Mouse (Mus musculus) heart, adult 2 months (tissue): ENCODE data around the gene Armc8. TPM values are rescaled to one million over a fixed set of nuclear protein-coding genes. Genes with fewer than 3 reads are reported as not detected.
A peak's percentile ranks its signal among the peaks of the same experiment; 100 is the strongest.

ENCODE experiments used
- DNase-seq, 2 experiments: peaks; one replicate each; pipeline ENCODE4 v3.0.0; 2021
- H3K27ac ChIP-seq: fragments of 200-600 bp; 2 replicates; pipeline ENCODE4 v1.8.1; 2022
- H3K27me3 ChIP-seq: fragments of 200-500 bp; 2 replicates; pipeline ENCODE4 v1.6.1; 2012; ENCODE audit warnings: mild to moderate bottlenecking, low read length, inconsistent platforms, mixed read lengths; ENCODE audit not compliant: control insufficient read depth, insufficient read depth
- H3K36me3 ChIP-seq: fragments of 200-500 bp; 2 replicates; pipeline ENCODE4 v1.6.1; 2012; ENCODE audit warnings: low read length, inconsistent platforms; ENCODE audit not compliant: control insufficient read depth, insufficient read depth
- H3K4me1 ChIP-seq: fragments of 200-500 bp; 2 replicates; pipeline ENCODE4 v1.6.1; 2011; ENCODE audit warnings: low read length; ENCODE audit not compliant: control insufficient read depth, insufficient read depth
- H3K4me3 ChIP-seq: fragments of 200-600 bp; 2 replicates; pipeline ENCODE4 v1.8.1; 2022
- H3K79me2 ChIP-seq: fragments of 200-500 bp; replicated peaks from 2 replicates; pipeline ENCODE4 v1.6.1; 2012; ENCODE audit warnings: mild to moderate bottlenecking, inconsistent platforms, low read length, moderate library complexity, mixed read lengths; ENCODE audit not compliant: control insufficient read depth, insufficient read depth
- H3K9ac ChIP-seq: fragments of 200-500 bp; 2 replicates; pipeline ENCODE4 v1.6.1; 2012; ENCODE audit warnings: low read depth, mild to moderate bottlenecking, control low read depth, inconsistent platforms, low read length, mixed read lengths
- CTCF ChIP-seq: fragments of 200-600 bp; IDR thresholded peaks from 2 replicates; pipeline ENCODE4 v1.8.1; 2022; ENCODE audit warnings: antibody characterized with exemption, mild to moderate bottlenecking, moderate library complexity
- EP300 ChIP-seq: fragments of 200-500 bp; IDR thresholded peaks from 2 replicates; pipeline ENCODE4 v1.6.1; 2011; ENCODE audit warnings: low read depth, low read length, control low read depth; ENCODE audit not compliant: insufficient read depth
- POLR2A ChIP-seq: fragments of 200-500 bp; IDR thresholded peaks from 2 replicates; pipeline ENCODE4 v1.6.1; 2011; ENCODE audit warnings: mild to moderate bottlenecking, low read depth, low read length, control low read depth; ENCODE audit not compliant: insufficient read depth
- WGBS: fragments of 180-500 bp; shearing (Covaris S2); methylation state at CpG from one replicate; pipeline ENCODE4 v1.1.7; 2018; 5-methylcytosine and 5-hydroxymethylcytosine counted together
- intact Hi-C: fragments of 180-260 bp; cut with DNase I; formaldehyde crosslinking; loops from one replicate; pipeline ENCODE4 v1.15.1; 2025
- polyA plus RNA-seq: library from polyadenylated mRNA; depleted of rRNA; stranded (reverse); fragments of >200 nt; gene quantifications from 2 replicates; pipeline ENCODE4 v1.2.3, GENCODE M21; 2012
- total RNA-seq, 2 experiments: library from RNA; stranded (reverse); gene quantifications; 2 replicates each; pipeline ENCODE4 v1.2.3; 2021

Armc8 gene
- total and polyA plus RNA-seq, 3 experiments = 9.8 to 18.3 (median 17.7) TPM

DNA sequence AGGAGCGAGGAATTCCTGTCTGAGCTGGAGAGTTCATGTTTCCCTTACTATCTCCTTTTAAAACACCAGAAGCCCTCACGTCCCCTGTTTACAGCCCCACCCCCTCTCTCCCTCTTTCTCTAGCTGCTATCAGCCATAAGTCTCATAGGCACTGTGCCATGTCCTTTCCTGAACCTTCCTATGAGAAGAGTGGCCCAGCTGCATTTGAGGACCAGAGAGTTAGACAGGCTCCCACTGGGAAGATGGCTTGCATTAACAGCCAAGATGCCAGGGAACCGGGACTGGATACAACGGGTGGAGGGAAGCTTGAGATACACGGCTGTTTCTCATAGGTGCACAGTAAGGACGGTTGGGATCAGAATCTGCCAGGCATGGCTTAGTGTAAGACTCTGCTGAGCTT, 103.8 kb downstream of the Armc8 start:
- Histone ChIP-seq H3K27ac (no peak overlapping the region), H3K9ac (no peak overlapping the region), H3K36me3 (no peaks in the 10 kb centered on the region), H3K4me1 (no peaks in the 10 kb centered on the region), H3K79me2 (no peaks in the 10 kb centered on the region), H3K27me3 (no peaks in the 10 kb centered on the region), H3K4me3 (no peak overlapping the region)
- intact Hi-C loops = no loop called here
- 61% methylated on average over 6 of the region's 6 CpGs for WGBS
- DNase-seq = no peak
- TF ChIP-seq POLR2A (no peak), EP300 (no peak), CTCF (no peak)

- H3K9ac ChIP-seq = no peak overlapping the region
- H3K4me1 ChIP-seq = no peaks in the 10 kb centered on the region
- H3K36me3 ChIP-seq = no peaks in the 10 kb centered on the region
- DNase-seq = no peak
- no peak overlapping the region for H3K27ac ChIP-seq
- H3K4me3 ChIP-seq = no peak overlapping the region
- no peak for TF ChIP-seq POLR2A
- TF ChIP-seq CTCF = no peak
- no peak for TF ChIP-seq EP300
- intact Hi-C loops = loop anchor here (10.0 kb wide), 1 partner anchor 205 kb away; no protein-coding TSS in a partner anchor
- H3K27me3 ChIP-seq = no peaks in the 10 kb centered on the region; the same call in 1 of the 2 replicates
- 90% methylated on average over 4 of the region's 4 CpGs for WGBS
- H3K79me2 ChIP-seq = no peaks in the 10 kb centered on the region
These were observed 109.0 kb downstream of the Armc8 start for GRCm38 (mm10) chr9:99459730-99460129.

DNA sequence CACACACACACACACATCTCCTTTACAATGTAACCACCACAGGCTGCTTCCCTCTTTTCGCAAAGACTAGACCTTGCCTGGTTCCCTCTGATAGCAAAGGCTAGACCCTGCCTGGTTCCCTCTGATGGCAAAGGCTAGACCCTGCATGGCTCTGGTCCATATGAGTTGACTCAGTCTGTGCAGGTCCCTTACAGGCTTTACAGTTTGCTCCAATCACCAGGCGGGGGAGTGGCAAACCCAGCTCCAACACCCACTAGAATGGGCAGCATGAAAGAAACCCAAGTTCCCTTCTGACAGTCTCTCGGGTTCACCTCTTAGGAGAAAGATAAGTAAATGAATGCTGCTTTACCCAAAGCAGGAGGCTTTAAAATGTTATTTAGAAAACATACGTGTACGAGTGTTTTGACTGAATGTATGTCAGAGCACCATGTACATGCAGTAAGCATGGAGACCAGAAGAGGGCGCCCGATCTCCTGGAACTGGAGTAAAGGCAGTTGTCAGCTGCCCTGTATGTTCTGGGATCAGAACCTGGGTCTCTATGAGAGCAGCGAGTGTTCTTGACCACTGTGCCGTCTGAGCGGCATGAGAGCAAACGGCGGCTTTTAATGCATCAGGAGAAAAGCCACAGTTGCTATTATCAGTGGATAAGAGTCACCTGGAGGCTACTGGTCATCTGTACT, 110.0 kb downstream of the Armc8 start:
- Histone ChIP-seq H3K27me3 (no peaks in the 10 kb centered on the region; the same call in 1 of the 2 replicates), H3K36me3 (no peaks in the 10 kb centered on the region), H3K4me1 (no peaks in the 10 kb centered on the region), H3K79me2 (no peaks in the 10 kb centered on the region), H3K9ac (no peak overlapping the region), H3K4me3 (no peak overlapping the region), H3K27ac (no peak overlapping the region)
- TF ChIP-seq EP300 (no peak), CTCF (peak; percentile 77), POLR2A (no peak)
- 38% methylated on average over 12 of the region's 12 CpGs for WGBS
- intact Hi-C loops = loop anchor here (10.0 kb wide), 1 partner anchor 206 kb away; no protein-coding TSS in a partner anchor
- DNase-seq = peak; percentile 23 to 43

GRCm38 (mm10) chr9:99454211-99454610, 114.5 kb downstream of the Armc8 start:
- no peak for TF ChIP-seq EP300
- TF ChIP-seq CTCF = no peak
- no peak for TF ChIP-seq POLR2A
- no peaks in the 10 kb centered on the region for H3K36me3 ChIP-seq
- H3K4me1 ChIP-seq = no peaks in the 10 kb centered on the region
- no peak overlapping the region for H3K27ac ChIP-seq
- H3K4me3 ChIP-seq = no peak overlapping the region
- no peak for DNase-seq
- H3K79me2 ChIP-seq = no peaks in the 10 kb centered on the region
- no peak overlapping the region for H3K9ac ChIP-seq
- intact Hi-C loops = loop anchor here (10.0 kb wide), 1 partner anchor 211 kb away; no protein-coding TSS in a partner anchor
- WGBS = 70% methylated on average over 4 of the region's 4 CpGs
- H3K27me3 ChIP-seq = no peaks in the 10 kb centered on the region; the same call in 1 of the 2 replicates

DNA sequence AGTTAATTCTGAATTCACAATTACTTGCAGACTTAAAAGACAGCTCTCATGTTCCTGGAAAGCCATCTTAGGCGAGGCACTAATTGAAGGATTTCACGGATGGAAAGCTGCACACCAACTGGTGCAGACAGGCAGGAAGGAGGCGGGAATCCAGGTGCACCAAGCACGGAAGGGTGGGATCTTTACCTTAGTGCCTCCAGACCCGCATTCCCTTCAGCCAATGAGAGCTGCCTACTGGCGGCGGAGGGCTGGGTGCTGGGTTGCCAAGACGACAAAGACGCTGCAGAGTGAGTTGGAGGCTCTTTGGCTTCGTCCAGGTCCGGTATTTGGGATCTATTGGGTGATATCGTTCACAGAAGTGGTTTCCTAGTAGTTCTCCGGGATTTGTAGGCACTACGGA, 117.5 kb downstream of the Armc8 start, which contains the start of gene Nme9:
Gene Nme9 (plus strand): TSS at position 315 of the 400 bp plus-strand sequence.
- no peak within 1 kb of the TSS for H3K4me3 ChIP-seq
- H3K27ac ChIP-seq = no peak within 1 kb of the TSS
- H3K4me1 ChIP-seq = no peaks in the 10 kb centered on the region
- H3K27me3 ChIP-seq = no peaks in the 10 kb centered on the region; the same call in 1 of the 2 replicates
- intact Hi-C loops = loop anchor here (2.0 to 10.0 kb wide), 3 partner anchors 74 to 388 kb away; no protein-coding TSS in a partner anchor
- no peaks in the 10 kb centered on the region for H3K36me3 ChIP-seq
- TF ChIP-seq EP300 = no peak
- H3K79me2 ChIP-seq = no peaks in the 10 kb centered on the region
- WGBS = 8% methylated on average over 14 of the region's 14 CpGs
- no peak within 1 kb of the TSS for H3K9ac ChIP-seq
- DNase-seq = no peak

- Histone ChIP-seq H3K27me3 (no peaks in the 10 kb centered on the region; the same call in 1 of the 2 replicates), H3K36me3 (no peaks in the 10 kb centered on the region), H3K4me1 (no peaks in the 10 kb centered on the region), H3K79me2 (no peaks in the 10 kb centered on the region), H3K4me3 (no peak overlapping the region), H3K9ac (no peak overlapping the region), H3K27ac (no peak overlapping the region)
- intact Hi-C loops = loop anchor here (2.0 to 10.0 kb wide), 3 partner anchors 73 to 387 kb away; no protein-coding TSS in a partner anchor
- DNase-seq = no peak
- WGBS = 35% methylated on average over 9 of the region's 9 CpGs
- peak; percentile 56 for TF ChIP-seq CTCF
- no peak for TF ChIP-seq POLR2A
- no peak for TF ChIP-seq EP300
These were observed 118.6 kb downstream of the Armc8 start for GRCm38 (mm10) chr9:99449886-99450647.
